Comparison of ENCODE assay signal across 12 mouse cellular contexts in genomic region chr11:116098711-116099460, GRCm38 (mm10). TPM values are rescaled to one million over a fixed set of nuclear protein-coding genes. Genes with fewer than 3 reads are reported as not detected.
DNase-seq lines count a peak whose midpoint lies in the region; ATAC-seq lines count a peak whose summit lies in the region.
"Had no signal": no experiment of that assay in that cellular context is flagged by ENCODE, and none has a peak within 500 bp of the region (broad histone marks: within the 10 kb centered on the region; RNA-seq: fewer than 3 reads in every experiment).

No protein-coding gene starts in this region.

- no peak overlapping the region for H3K9ac ChIP-seq in midbrain, embryonic 15.5 days
- no peak overlapping the region; the same call in 1 of the 2 replicates for H3K9ac ChIP-seq in kidney, embryonic 14.5 days (ENCODE audit: low read depth, low read length)
- H3K9ac ChIP-seq in stomach, embryonic 16.5 days (ENCODE audit: low read length), result peak overlapping the region; percentile 55
- H3K9ac ChIP-seq: midbrain, embryonic 13.5 days had no signal

- WGBS in midbrain, embryonic 10.5 days, result 75% methylated on average over 14 of the region's 14 CpGs
- 76% methylated on average over 14 of the region's 14 CpGs for WGBS in midbrain, embryonic 15.5 days
- 58% methylated on average over 14 of the region's 14 CpGs for WGBS in kidney, embryonic 14.5 days
- 60% methylated on average over 14 of the region's 14 CpGs for WGBS in stomach, embryonic 16.5 days

- no peak overlapping the region for H3K4me3 ChIP-seq in midbrain, embryonic 10.5 days
- no peak overlapping the region for H3K4me3 ChIP-seq in midbrain, embryonic 15.5 days
- H3K4me3 ChIP-seq in kidney, embryonic 14.5 days (ENCODE audit: low read length), result no peak overlapping the region; the same call in 1 of the 2 replicates
- H3K4me3 ChIP-seq in stomach, embryonic 16.5 days (replicated peaks; ENCODE audit: low read length), result no peak overlapping the region
- H3K4me3 ChIP-seq: midbrain, embryonic 13.5 days had no signal

- 0 out of 2 replicates have a peak overlapping the region, but pooled peaks have one; percentile 33 for H3K27ac ChIP-seq in midbrain, embryonic 10.5 days (replicated peaks)
- no peak overlapping the region for H3K27ac ChIP-seq in midbrain, embryonic 15.5 days
- peak overlapping the region; percentile 88 for H3K27ac ChIP-seq in kidney, embryonic 14.5 days (ENCODE audit: low read depth, low read length)
- H3K27ac ChIP-seq in stomach, embryonic 16.5 days (ENCODE audit: low read length), result peak overlapping the region; percentile 97
- H3K27ac ChIP-seq: midbrain, embryonic 13.5 days had no signal

- H3K36me3 ChIP-seq in midbrain, embryonic 10.5 days, result no peaks in the 10 kb centered on the region
- no peaks in the 10 kb centered on the region for H3K36me3 ChIP-seq in midbrain, embryonic 15.5 days (replicated peaks)
- H3K36me3 ChIP-seq in kidney, embryonic 14.5 days (ENCODE audit: control insufficient read depth, insufficient read depth, low read length), result no peaks in the 10 kb centered on the region
- no peaks in the 10 kb centered on the region for H3K36me3 ChIP-seq in stomach, embryonic 16.5 days (ENCODE audit: control insufficient read depth, insufficient read depth, low read length)
- H3K36me3 ChIP-seq: G1E; midbrain, embryonic 13.5 days had no signal

- peak; percentile 9 for DNase-seq in adrenal gland, adult 2 months
- no peak for DNase-seq in adrenal gland, postnatal 25 days
- no peak for DNase-seq in midbrain, embryonic 10.5 days (ENCODE audit: low spot score)
- DNase-seq in cerebellum, adult 18-20 months, result no peak
- no peak for DNase-seq in retina, postnatal 1 day
- DNase-seq: adrenal gland, postnatal 14 days; cerebellum, postnatal 14 days had no signal

- H3K4me1 ChIP-seq in midbrain, embryonic 10.5 days, result peaks cover 31% of the 10 kb centered on the region
- H3K4me1 ChIP-seq in midbrain, embryonic 15.5 days, result peaks cover 8% of the 10 kb centered on the region
- H3K4me1 ChIP-seq in kidney, embryonic 14.5 days (ENCODE audit: control insufficient read depth, insufficient read depth, low read length), result peaks cover 21% of the 10 kb centered on the region
- peaks cover 51% of the 10 kb centered on the region for H3K4me1 ChIP-seq in stomach, embryonic 16.5 days (ENCODE audit: control insufficient read depth, insufficient read depth, low read length)

- no peak overlapping the region for H3K4me2 ChIP-seq in midbrain, embryonic 15.5 days
- H3K4me2 ChIP-seq in kidney, embryonic 14.5 days (replicated peaks; ENCODE audit: low read depth, low read length), result peak overlapping the region; percentile 13; the same call in 1 of the 2 replicates
- H3K4me2 ChIP-seq in stomach, embryonic 16.5 days (ENCODE audit: low read depth, low read length), result no peak overlapping the region
- H3K4me2 ChIP-seq: midbrain, embryonic 13.5 days had no signal

- ATAC-seq in midbrain, embryonic 15.5 days (replicated peaks), result no peak
- ATAC-seq in kidney, embryonic 14.5 days (ENCODE audit: low FRiP score, low TSS enrichment), result peak; percentile 58; the same call in 1 of the 2 replicates
- ATAC-seq in stomach, embryonic 16.5 days (ENCODE audit: insufficient read depth, low FRiP score), result no peak
- ATAC-seq: midbrain, embryonic 13.5 days had no signal

- peaks cover 7% of the 10 kb centered on the region; the same call in 1 of the 2 replicates for H3K27me3 ChIP-seq in midbrain, embryonic 10.5 days (ENCODE audit: low read depth, poor library complexity, severe bottlenecking)
- no peaks in the 10 kb centered on the region for H3K27me3 ChIP-seq in midbrain, embryonic 15.5 days (replicated peaks)
- H3K27me3 ChIP-seq in kidney, embryonic 14.5 days (ENCODE audit: control insufficient read depth, insufficient read depth, low read length), result no peaks in the 10 kb centered on the region
- H3K27me3 ChIP-seq in stomach, embryonic 16.5 days (ENCODE audit: control insufficient read depth, insufficient read depth, low read length), result no peaks in the 10 kb centered on the region
- H3K27me3 ChIP-seq: midbrain, embryonic 13.5 days had no signal

- H3K9me3 ChIP-seq in midbrain, embryonic 10.5 days (replicated peaks), result no peaks in the 10 kb centered on the region; the same call in 1 of the 2 replicates
- H3K9me3 ChIP-seq in midbrain, embryonic 15.5 days, result no peaks in the 10 kb centered on the region
- H3K9me3 ChIP-seq in kidney, embryonic 14.5 days (ENCODE audit: control insufficient read depth, low read length), result 0 out of 2 replicates have a peak, but pooled peaks cover 2% of the 10 kb centered on the region
- H3K9me3 ChIP-seq in stomach, embryonic 16.5 days (replicated peaks; ENCODE audit: control insufficient read depth, low read length), result no peaks in the 10 kb centered on the region
- H3K9me3 ChIP-seq: midbrain, embryonic 13.5 days had no signal

RNA-seq across cellular contexts. Expression of gene Wbp2, which starts 12.1 kb away (rescaled TPM):
- total RNA-seq in adrenal gland, adult 2 months (2021), result 100 to 1,000 TPM; 165 to 185 TPM
- polyA plus RNA-seq in adrenal gland, adult 2 months (2012; rRNA removed), result 517 and 528 TPM in 2 replicates
- 189 and 195 TPM in 2 replicates for total RNA-seq in adrenal gland, postnatal 25 days (2021)
- 91.8 and 109 TPM in 2 replicates for polyA plus RNA-seq in midbrain, embryonic 10.5 days (2016; fragmentation: Nextera tagmentation; extraction: Ambion mirVana)
- polyA plus RNA-seq in midbrain, embryonic 15.5 days (2015; fragmentation: Nextera tagmentation; extraction: Ambion mirVana), result 165 and 173 TPM in 2 replicates
- 55.2 and 80.2 TPM in 2 replicates for polyA plus RNA-seq in kidney, embryonic 14.5 days (2014; fragmentation: Nextera tagmentation; extraction: Ambion mirVana)
- 81.8 and 98.6 TPM in 2 replicates for polyA plus RNA-seq in stomach, embryonic 16.5 days (2015; fragmentation: Nextera tagmentation; extraction: Ambion mirVana)

RNA-seq across cellular contexts. Expression of gene Unc13d, which starts 21.1 kb away (rescaled TPM):
- total RNA-seq in adrenal gland, adult 2 months (2021), result 1 to 10 TPM in 1 of 2 experiments, under 1 TPM in 1; 0.83 to 1.0 TPM
- polyA plus RNA-seq in adrenal gland, adult 2 months (2012; rRNA removed), result 2.3 and 3.4 TPM in 2 replicates
- 0.24 and 0.79 TPM in 2 replicates for total RNA-seq in adrenal gland, postnatal 25 days (2021)
- 2.5 and 3.1 TPM in 2 replicates for polyA plus RNA-seq in midbrain, embryonic 10.5 days (2016; fragmentation: Nextera tagmentation; extraction: Ambion mirVana)
- polyA plus RNA-seq in midbrain, embryonic 15.5 days (2015; fragmentation: Nextera tagmentation; extraction: Ambion mirVana), result 0.70 and 1.5 TPM in 2 replicates
- 1.3 and 1.5 TPM in 2 replicates for polyA plus RNA-seq in kidney, embryonic 14.5 days (2014; fragmentation: Nextera tagmentation; extraction: Ambion mirVana)
- polyA plus RNA-seq in stomach, embryonic 16.5 days (2015; fragmentation: Nextera tagmentation; extraction: Ambion mirVana), result 8.3 and 9.9 TPM in 2 replicates

RNA-seq across cellular contexts. Expression of gene Trim47, which starts 28.1 kb away (rescaled TPM):
- 10 to 100 TPM; 10.3 to 17.9 TPM for total RNA-seq in adrenal gland, adult 2 months (2021)
- polyA plus RNA-seq in adrenal gland, adult 2 months (2012; rRNA removed), result 49.1 and 68.9 TPM in 2 replicates
- total RNA-seq in adrenal gland, postnatal 25 days (2021), result 17.1 and 20.2 TPM in 2 replicates
- 2.7 TPM in 2 replicates for polyA plus RNA-seq in midbrain, embryonic 10.5 days (2016; fragmentation: Nextera tagmentation; extraction: Ambion mirVana)
- polyA plus RNA-seq in midbrain, embryonic 15.5 days (2015; fragmentation: Nextera tagmentation; extraction: Ambion mirVana), result 10.5 and 12.2 TPM in 2 replicates
- 12.2 and 12.8 TPM in 2 replicates for polyA plus RNA-seq in kidney, embryonic 14.5 days (2014; fragmentation: Nextera tagmentation; extraction: Ambion mirVana)
- 22.7 and 23.1 TPM in 2 replicates for polyA plus RNA-seq in stomach, embryonic 16.5 days (2015; fragmentation: Nextera tagmentation; extraction: Ambion mirVana)
- polyA plus RNA-seq: G1E had no signal

RNA-seq across cellular contexts. Expression of gene Trim65, which starts 32.0 kb away (rescaled TPM):
- total RNA-seq in adrenal gland, adult 2 months (2021), result 10 to 100 TPM in 1 of 2 experiments, 1 to 10 TPM in 1; 9.5 to 11.8 TPM
- polyA plus RNA-seq in adrenal gland, adult 2 months (2012; rRNA removed), result 15.9 and 16.0 TPM in 2 replicates
- 12.2 and 12.9 TPM in 2 replicates for total RNA-seq in adrenal gland, postnatal 25 days (2021)
- polyA plus RNA-seq in midbrain, embryonic 10.5 days (2016; fragmentation: Nextera tagmentation; extraction: Ambion mirVana), result 1.4 and 1.8 TPM in 2 replicates
- 2.7 and 3.1 TPM in 2 replicates for polyA plus RNA-seq in midbrain, embryonic 15.5 days (2015; fragmentation: Nextera tagmentation; extraction: Ambion mirVana)
- polyA plus RNA-seq in kidney, embryonic 14.5 days (2014; fragmentation: Nextera tagmentation; extraction: Ambion mirVana), result 3.2 and 4.1 TPM in 2 replicates
- polyA plus RNA-seq in stomach, embryonic 16.5 days (2015; fragmentation: Nextera tagmentation; extraction: Ambion mirVana), result 6.2 and 8.0 TPM in 2 replicates
- polyA plus RNA-seq: G1E had no signal

RNA-seq across cellular contexts. Expression of gene Mrpl38, which starts 39.8 kb away (rescaled TPM):
- 100 to 1,000 TPM; 102 to 108 TPM for total RNA-seq in adrenal gland, adult 2 months (2021)
- polyA plus RNA-seq in adrenal gland, adult 2 months (2012; rRNA removed), result 134 and 167 TPM in 2 replicates
- 86.5 and 103 TPM in 2 replicates for total RNA-seq in adrenal gland, postnatal 25 days (2021)
- 113 TPM in 2 replicates for polyA plus RNA-seq in midbrain, embryonic 10.5 days (2016; fragmentation: Nextera tagmentation; extraction: Ambion mirVana)
- polyA plus RNA-seq in midbrain, embryonic 15.5 days (2015; fragmentation: Nextera tagmentation; extraction: Ambion mirVana), result 81.7 and 85.1 TPM in 2 replicates
- 111 and 114 TPM in 2 replicates for polyA plus RNA-seq in kidney, embryonic 14.5 days (2014; fragmentation: Nextera tagmentation; extraction: Ambion mirVana)
- polyA plus RNA-seq in stomach, embryonic 16.5 days (2015; fragmentation: Nextera tagmentation; extraction: Ambion mirVana), result 83.5 and 87.0 TPM in 2 replicates
